Mouse (Mus musculus) lung, adult 2 months (tissue): ENCODE data around the gene Atg9a. TPM values are rescaled to one million over a fixed set of nuclear protein-coding genes. Genes with fewer than 3 reads are reported as not detected.

Source experiments
- DNase-seq: peaks from one replicate; pipeline ENCODE4 v3.0.0; 2022
- H3K4me1 ChIP-seq: fragments of 200-500 bp; 2 replicates; pipeline ENCODE4 v1.6.1; 2011; ENCODE audit warnings: low read length; ENCODE audit not compliant: control insufficient read depth, insufficient read depth
- H3K4me3 ChIP-seq: fragments of 200-500 bp; replicated peaks from 2 replicates; pipeline ENCODE3; 2011; ENCODE audit warnings: low read depth, mild to moderate bottlenecking, control low read depth, low read length; ENCODE audit errors: extremely low read depth
- CTCF ChIP-seq: fragments of 200-500 bp; IDR thresholded peaks from 2 replicates; pipeline ENCODE4 v1.5.1; 2011; ENCODE audit warnings: mild to moderate bottlenecking, low read length, control low read depth; ENCODE audit not compliant: insufficient read depth
- POLR2A ChIP-seq: fragments of 200-500 bp; IDR thresholded peaks from 2 replicates; pipeline ENCODE4 v1.6.1; 2011; ENCODE audit warnings: low read depth, mild to moderate bottlenecking, control low read depth, low read length, borderline replicate concordance; ENCODE audit errors: extremely low read depth
- WGBS: fragments of 180-500 bp; shearing (Covaris S2); methylation state at CpG from one replicate; pipeline ENCODE4 v1.1.7; 2018; 5-methylcytosine and 5-hydroxymethylcytosine counted together
- polyA plus RNA-seq: library from polyadenylated mRNA; depleted of rRNA; stranded (reverse); fragments of >200 nt; gene quantifications from 2 replicates; pipeline ENCODE4 v1.2.3, GENCODE M21; 2012

The Atg9a gene
- polyA plus RNA-seq, 1 experiment, result 73.3 TPM

DNA sequence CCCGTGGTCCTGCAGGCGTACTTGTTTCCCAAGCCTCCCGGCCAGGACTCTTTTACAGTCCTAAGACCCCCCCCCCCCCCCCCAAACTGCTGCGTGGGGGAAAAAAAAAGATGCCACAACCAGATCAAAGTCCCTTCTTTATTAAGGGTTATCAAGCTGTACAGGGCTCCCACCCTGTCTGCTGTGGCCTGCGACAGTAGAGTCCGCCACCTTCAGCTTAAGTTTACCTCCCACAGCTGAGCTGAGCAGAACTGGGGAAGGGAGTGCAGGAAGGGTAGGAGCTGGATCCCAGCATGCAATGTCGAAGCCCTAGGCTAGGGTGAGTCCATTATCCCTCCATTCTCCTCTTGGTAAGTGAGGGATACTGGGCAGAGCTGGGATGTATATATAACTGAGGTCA, 11.3 kb downstream of the Atg9a start:
- TF ChIP-seq POLR2A (no peak), CTCF (no peak)
- Histone ChIP-seq H3K4me1 (peaks cover 6% of the 10 kb centered on the region; the same call in 1 of the 2 replicates), H3K4me3 (no peak overlapping the region)
- no peak for DNase-seq
- WGBS, result 33% methylated on average over 7 of the region's 7 CpGs

DNA sequence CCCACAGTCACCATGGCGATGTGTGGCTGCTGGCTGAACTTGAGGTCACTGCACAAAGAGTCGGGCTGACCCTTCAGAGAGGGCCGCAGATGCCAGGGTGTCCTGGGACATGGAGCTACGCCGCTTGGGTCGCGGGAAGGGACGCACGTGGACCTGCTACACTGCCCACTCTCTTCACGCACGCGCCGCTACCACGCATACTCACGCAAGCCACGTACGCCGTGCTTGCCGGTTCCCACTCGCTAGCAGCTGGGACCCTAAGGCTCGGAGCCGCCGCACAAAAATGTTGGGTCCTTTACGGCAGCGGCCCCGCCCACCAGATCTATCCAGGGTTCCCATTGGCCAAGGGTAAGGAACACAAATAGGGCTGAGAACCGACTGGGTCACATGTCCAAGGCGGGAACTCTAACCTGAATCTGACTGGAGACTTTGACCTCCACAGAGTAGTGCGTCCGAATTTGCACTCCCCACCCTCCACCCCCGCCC, 11.8 kb downstream of the Atg9a start, which contains the start of gene Abcb6:
Gene Abcb6 (minus strand): TSS at position 288 of the 486 bp plus-strand sequence.
- under 1% methylated on average over 31 of the region's 31 CpGs for WGBS
- Histone ChIP-seq H3K4me1 (peaks cover 6% of the 10 kb centered on the region; the same call in 1 of the 2 replicates), H3K4me3 (peak within 1 kb of the TSS; percentile 78)
- DNase-seq, result peak; percentile 84
- TF ChIP-seq POLR2A (peak; percentile 52; the same call in 1 of the 2 replicates), CTCF (no peak)

DNA sequence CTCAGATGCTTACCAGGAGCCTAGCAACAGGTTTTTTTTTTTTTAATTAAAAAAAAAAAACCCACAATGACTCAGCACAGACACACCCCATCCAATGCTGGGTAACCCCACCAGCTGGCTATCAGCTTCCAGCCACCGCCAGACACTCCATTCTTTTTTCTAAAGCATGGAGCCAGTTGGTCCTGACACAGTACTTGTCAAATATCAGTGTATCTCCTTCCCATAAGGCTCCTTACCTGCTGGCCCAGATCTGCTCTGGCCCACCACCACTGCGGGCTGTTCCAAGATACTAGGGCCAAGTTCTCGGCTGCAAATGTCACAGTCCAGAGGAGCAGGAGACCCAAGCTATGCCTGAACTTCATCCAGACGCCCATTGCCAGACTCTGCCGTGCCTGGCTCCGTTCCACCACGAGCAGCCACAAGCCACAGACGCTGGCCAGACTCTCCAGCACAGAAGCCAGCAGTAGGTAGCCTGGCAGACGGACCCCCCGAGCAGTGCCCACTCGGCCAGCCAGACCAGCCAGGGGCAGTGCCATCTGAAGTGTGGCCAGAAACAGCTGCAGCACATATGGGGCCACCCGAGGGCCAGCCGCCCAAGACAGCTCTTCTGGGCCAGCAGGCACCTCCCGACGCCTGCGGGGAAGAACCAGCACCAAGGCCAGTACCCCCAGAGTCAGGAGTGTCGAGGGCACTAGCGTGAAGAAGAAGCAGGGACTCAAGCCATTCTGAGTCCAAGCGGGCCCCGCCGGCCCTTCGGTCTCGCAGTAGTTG, 12.5 kb downstream of the Atg9a start:
- DNase-seq, result no peak
- H3K4me1 ChIP-seq, result peaks cover 6% of the 10 kb centered on the region; the same call in 1 of the 2 replicates
- TF ChIP-seq POLR2A, result no peak
- TF ChIP-seq CTCF, result no peak
- WGBS, result 6% methylated on average over 23 of the region's 23 CpGs
- H3K4me3 ChIP-seq, result peak overlapping the region; percentile 78

- Histone ChIP-seq H3K4me1 (peaks cover 7% of the 10 kb centered on the region), H3K4me3 (peak within 1 kb of the TSS; percentile 72)
- WGBS, result 2% methylated on average over 56 of the region's 59 CpGs
- TF ChIP-seq POLR2A, result peak; percentile 79; the same call in 1 of the 2 replicates
- no peak for TF ChIP-seq CTCF
- DNase-seq, result peak; percentile 99
These were observed 23.2 kb downstream of the Atg9a start, which contains the start of gene Zfand2b for GRCm38 (mm10) chr1:75168472-75169464. Gene Zfand2b, plus strand, starts transcription at chr1:75168646.

DNA sequence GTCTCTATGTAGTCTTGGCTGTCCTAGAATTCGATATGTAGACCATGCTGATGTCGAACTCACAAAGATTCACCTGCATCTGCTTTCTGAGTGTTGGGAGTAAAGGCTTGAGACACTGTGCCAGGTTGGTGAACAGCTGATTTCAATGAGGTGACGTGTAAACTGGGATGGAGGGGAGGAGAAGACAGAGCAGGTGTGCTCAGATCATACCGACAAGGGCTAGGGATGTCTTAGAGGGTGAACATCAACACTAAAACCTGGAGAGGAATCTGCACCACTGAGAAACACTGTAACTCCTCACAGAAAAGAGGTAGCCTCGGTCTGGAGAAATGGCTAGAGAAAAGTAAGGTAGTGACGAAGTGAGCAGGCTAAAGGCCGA, 23.9 kb downstream of the Atg9a start:
- peaks cover 7% of the 10 kb centered on the region for H3K4me1 ChIP-seq

GRCm38 (mm10) chr1:75160256-75160617, 31.8 kb downstream of the Atg9a start:
- DNase-seq, result no peak
- no peak for TF ChIP-seq CTCF
- TF ChIP-seq POLR2A, result no peak
- Histone ChIP-seq H3K4me3 (no peak overlapping the region), H3K4me1 (no peaks in the 10 kb centered on the region)
- 77% methylated on average over 4 of the region's 4 CpGs for WGBS

More for the DNA sequence above, 23.9 kb downstream of the Atg9a start:
- TF ChIP-seq POLR2A (no peak), CTCF (no peak)
- H3K4me3 ChIP-seq, result peak overlapping the region; percentile 68
- DNase-seq, result no peak
- 3% methylated on average over 7 of the region's 7 CpGs for WGBS

DNA sequence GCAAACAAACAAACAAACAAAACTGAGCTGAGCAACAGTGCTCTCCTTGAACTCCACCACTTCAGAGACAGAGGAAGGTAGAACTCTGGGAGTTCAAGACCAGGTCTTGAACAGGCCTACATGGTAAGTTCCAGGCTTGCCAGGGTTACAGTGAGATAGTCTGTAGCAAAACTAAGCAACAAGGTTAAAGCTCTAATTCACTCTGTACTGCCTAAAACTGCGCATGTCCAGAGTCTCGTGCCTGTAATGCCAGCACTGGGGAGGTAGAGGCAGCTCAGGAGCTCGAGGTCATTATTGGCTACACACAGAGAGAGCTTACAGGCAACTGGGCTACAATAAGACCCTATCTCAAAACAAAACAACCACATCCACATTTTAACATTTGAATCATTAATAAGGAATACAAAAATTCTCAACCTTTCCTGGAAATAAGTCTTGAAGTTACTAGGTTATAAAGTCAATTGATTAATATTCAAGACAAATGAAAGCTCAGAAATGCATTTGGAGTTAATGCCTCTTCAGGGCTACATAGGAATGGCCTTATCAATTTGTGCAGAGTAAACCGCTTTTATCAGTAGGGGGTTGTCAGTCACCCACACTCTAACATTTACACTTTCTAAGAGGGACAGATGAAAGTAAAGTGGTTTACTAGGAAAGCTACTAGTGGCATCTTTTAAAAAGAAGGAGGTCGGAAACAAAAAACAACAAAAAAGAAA, 32.3 kb downstream of the Atg9a start:
- no peak for TF ChIP-seq CTCF
- no peak for TF ChIP-seq POLR2A
- no peak for DNase-seq
- no peak overlapping the region for H3K4me3 ChIP-seq
- WGBS, result 61% methylated on average over 5 of the region's 5 CpGs
- H3K4me1 ChIP-seq, result no peaks in the 10 kb centered on the region

DNA sequence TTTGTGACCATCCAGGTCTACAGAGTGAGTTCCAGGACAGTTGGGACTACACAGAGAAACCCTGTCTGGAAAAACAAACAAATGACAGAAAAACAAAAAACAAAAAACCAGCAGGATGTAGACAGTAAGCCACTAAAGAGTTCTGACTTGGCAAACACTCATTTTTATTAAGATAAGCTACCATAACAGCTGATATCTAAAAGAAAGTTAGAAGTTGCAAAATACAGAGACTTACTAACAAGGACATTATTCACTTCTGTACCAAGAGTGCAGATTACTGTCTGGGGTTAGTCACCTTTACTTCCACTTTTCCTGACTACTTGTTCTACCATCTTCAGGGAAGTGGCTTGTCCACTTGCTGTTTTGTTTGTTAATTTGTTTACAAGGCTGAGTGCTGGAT, 33.0 kb downstream of the Atg9a start:
- no peak for TF ChIP-seq POLR2A
- no peak for TF ChIP-seq CTCF
- no peak overlapping the region for H3K4me3 ChIP-seq
- no peaks in the 10 kb centered on the region for H3K4me1 ChIP-seq
- no peak for DNase-seq
